Mouse (Mus musculus): ENCODE results near the gene Ms4a18.

DNA sequence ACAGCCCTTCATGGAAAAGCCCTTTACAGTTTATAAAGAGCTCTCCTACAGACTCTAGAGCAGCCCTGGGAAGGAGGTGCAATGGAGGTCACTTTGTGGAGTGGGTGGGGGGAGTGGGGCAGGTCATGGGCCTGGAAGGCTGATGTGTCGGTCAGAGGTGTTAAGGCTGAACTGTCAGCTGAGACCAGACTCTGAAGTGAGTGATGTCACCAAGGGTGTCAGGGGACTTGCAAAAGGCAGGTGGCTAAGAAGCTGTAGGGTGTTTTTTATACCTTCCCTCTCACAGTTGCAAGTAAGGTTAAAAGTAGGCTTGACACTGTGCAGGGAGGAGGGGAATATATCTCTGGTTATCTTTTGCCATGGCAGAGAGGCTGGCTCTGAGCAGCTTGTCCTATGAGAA, 27.1 kb downstream of the Ms4a18 start:
- TF ChIP-seq CTCF (IDR thresholded peaks at IDR 0.05; ENCODE audit: extremely low read depth, insufficient read length, insufficient replicate concordance, low read depth, low read length) (no peak), POLR2A (IDR thresholded peaks at IDR 0.05; ENCODE audit: low read depth, low read length) (no peak)

Measured in small intestine, adult 2 months (tissue).